Mouse (Mus musculus): ENCODE measurements around the gene Gm14151.
"Not testable (repeated sequence)": the region's sequence is repeated elsewhere in the genome, so short reads cannot be mapped to it uniquely, and the experiment has no call there.

The Gm14151 gene

DNA sequence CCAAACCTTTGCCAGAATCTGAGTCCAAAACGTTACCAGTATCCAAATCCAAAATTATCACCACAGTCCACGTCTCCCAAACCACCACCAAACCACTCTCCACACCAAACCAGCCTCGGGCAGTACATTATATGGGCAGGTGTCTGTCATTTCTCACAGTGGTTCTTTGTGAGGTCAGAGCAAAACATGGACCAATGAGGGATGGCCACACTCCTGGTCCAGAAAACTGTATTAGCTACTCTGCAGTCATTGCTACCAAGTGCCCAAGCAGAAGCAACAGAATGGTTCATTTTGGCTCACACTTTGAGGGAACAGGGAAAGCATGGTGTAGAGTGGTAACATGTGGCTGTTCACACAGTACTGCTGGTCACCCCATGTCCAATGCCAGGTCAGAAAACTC, at the start of gene Gm14151:
Gene Gm14151, minus strand, starts transcription at position 101 of the 400 bp plus-strand sequence.
- not testable (repeated sequence) for DNase-seq (ENCODE audit: low read depth, low spot score)

DNA sequence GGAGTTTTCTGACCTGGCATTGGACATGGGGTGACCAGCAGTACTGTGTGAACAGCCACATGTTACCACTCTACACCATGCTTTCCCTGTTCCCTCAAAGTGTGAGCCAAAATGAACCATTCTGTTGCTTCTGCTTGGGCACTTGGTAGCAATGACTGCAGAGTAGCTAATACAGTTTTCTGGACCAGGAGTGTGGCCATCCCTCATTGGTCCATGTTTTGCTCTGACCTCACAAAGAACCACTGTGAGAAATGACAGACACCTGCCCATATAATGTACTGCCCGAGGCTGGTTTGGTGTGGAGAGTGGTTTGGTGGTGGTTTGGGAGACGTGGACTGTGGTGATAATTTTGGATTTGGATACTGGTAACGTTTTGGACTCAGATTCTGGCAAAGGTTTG, 5.8 kb upstream of the Gm14151 start, which contains the start of gene Gm14147:
Gene Gm14147, plus strand, starts transcription at position 301 of the 400 bp plus-strand sequence.
- not testable (repeated sequence) for DNase-seq (ENCODE audit: low read depth, low spot score)

DNA sequence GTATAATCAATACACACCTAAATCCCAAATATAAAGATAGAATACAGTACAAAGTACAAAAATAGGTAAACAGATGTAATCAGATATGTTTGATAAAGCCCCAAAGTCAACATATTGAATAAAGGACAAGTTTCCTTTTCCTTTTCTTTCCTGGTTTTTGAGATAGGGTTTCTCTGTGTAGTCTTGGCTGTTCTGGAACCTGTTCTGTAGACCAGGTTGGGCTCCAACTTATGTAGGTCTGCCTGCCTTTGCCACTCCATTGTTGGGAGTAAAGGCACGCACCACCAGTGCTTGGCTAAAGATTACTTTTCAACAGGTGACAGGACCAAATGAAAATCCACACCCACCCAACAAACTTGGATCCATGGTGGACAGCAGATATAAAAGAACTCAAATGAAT, 35.5 kb downstream of the Gm14151 start:
- no peak for DNase-seq (ENCODE audit: low read depth, low spot score)

DNA sequence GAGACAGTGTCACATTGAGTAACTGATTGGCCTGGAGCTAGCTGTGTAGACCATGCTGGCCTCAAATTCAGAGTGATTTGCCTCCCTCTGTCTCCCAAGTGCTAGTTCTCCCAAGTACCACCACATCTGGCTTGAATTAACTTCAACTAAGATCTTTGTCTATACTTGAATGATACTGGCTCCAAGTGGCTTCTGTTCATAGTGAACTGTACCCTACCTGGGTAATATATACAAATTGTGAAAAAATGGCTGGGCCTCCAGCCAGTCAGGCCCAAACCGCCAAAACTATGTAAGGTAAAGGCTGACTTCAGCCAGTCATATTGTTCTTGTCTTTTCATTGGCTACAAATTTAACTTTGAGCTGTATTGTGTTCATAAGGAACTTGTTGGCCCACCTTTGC, 51.7 kb downstream of the Gm14151 start:
- no peak for DNase-seq (ENCODE audit: low read depth, low spot score)

DNA sequence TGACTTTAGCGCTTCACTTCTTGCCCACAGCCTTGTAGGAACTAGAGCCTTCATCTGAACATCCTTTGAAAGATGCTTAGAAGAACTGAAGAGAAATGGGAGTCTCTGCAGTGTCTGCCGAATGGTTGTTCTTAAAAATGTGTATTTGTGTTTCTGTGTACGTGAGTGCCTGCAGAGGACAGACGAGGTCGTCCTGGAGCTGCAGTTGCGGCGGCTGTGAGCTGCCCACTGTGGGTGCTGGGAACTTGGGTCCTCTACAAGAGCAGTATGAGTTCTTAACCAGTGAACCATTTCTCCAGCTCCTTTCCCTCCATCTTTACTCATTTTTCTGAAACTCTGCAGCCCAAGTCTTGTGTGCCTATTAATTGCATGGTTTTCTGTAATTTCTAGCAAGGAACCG, 52.4 kb downstream of the Gm14151 start:
- no peak for DNase-seq (ENCODE audit: low read depth, low spot score)

DNA sequence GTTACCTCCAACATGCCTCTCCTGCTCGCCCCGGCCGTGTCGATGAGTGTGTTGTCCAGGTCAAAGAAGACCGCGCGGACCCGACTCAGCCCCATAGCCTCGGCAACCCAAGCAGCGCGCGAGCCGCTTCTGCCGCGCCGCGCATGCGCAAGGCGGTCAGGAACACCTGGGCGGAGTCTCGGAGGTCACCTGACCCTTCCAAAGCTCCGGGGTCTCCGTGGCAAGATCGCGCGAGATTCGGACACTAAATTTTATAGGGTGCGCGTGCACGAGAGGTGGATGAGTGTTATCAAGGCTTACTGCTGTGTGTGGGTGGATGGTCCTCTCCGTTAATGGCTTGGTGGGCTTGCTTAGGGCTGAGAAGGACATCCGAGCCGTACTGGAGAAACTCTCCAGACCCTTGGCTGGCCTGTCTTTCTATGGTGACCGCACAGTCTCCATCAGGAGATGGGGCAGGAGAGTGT, 52.9 kb downstream of the Gm14151 start, which contains the start of the genes Ninl and Nanp:
Gene Ninl, minus strand, starts transcription at position 151 of the 464 bp plus-strand sequence.
Gene Nanp, minus strand, starts transcription at position 167 of the 464 bp plus-strand sequence.
- DNase-seq (ENCODE audit: low read depth, low spot score): peak; percentile 87

DNA sequence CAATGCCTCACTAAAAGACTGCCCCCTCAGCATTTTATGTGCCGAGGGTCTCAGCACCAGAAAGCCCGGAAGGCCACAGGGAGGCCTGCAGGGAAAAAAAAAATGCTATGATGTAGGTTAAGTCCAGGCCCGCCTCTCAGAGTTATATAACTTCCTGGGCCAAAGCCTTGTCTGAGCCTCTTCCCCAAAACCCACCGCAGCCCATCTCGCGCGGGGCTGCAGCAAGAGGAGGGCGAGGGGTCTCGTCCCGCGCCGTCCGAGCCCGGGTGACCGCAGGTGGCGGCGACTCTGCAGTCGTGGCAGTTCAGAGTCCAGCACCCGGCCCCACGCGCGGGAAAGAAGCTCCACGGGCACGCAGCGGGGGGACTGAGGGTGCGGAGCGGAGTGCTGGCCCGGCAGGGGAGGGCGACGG, 53.3 kb downstream of the Gm14151 start:
- peak; percentile 22 for DNase-seq (ENCODE audit: low read depth, low spot score)

DNA sequence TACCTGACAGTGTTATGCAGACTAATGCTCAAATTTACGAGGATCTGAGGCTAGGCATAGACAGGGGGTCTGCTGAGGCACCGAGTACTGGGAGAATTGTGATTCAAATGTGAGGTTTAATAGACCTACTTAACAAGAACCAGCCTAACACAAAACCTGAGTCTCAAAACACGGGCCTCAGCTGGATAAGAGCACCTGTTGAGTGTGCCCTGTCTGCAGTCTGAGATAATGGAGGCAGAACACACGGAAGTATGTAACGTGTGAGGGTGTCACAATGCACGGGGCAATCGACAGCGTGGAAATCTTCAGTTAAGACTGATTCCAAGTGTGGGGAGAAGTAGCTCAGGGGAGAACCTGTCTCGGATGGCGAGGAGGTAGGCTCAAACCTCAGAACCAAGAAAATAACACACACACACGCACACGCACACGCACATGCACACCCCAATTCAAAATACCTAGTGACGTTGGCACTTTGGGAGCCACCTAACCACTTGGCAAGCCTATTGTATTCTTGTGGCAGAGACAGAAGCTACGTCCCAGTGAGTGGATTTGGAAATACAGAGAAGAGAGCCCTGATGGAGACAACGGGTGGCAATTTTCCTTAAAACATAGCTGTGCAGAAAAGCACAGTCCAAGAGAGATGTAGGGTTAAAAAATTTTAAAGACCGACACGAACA, 54.1 kb downstream of the Gm14151 start:
- DNase-seq (ENCODE audit: low read depth, low spot score): no peak

DNA sequence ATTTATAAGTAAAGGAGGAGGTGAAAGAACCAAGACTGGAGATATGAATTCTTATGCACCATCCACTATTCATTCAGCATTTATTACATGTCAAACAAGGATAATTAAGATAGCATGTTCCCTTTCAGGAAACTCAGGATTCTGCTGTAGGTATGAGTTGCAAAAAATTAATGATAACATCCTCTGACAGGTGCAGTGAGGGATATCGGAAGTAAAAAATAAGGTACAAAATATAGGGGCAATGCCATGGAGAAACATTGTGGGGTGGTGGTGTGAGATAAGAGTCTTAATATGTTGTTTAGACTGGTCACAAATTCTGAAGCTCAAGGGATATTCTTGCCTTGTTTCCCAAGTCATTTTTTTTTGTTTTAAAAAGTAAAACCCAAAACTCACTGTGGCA, 54.9 kb downstream of the Gm14151 start:
- no peak for DNase-seq (ENCODE audit: low read depth, low spot score)

Measured in retina, adult 2 months (tissue).